Mouse (Mus musculus) midbrain, embryonic 12.5 days (tissue): ENCODE measurements at regions not wholly inside any gene's neighbourhood (a gene's known extent, or its start where the extent isn't known, plus 50 kb on each side); places are given as distances from the start of the nearest gene placed in this dataset.

Source experiments
- ATAC-seq: fragments of 200-750 bp; cut with Nextera tagmentation; 2 replicates; pipeline ENCODE4 v1.8.0; 2017; ENCODE audit warnings: low read depth, moderate TSS enrichment, moderate library complexity; ENCODE audit not compliant: low FRiP score
- H3K27ac ChIP-seq: fragments of 300-500 bp; sonication (generic); replicated peaks from 2 replicates; pipeline ENCODE4 v1.5.1; 2016; ENCODE audit warnings: mild to moderate bottlenecking
- H3K27me3 ChIP-seq: fragments of 300-500 bp; sonication (generic); 2 replicates; pipeline ENCODE4 v1.6.1; 2016; ENCODE audit warnings: mild to moderate bottlenecking
- H3K36me3 ChIP-seq: fragments of 300-500 bp; sonication (generic); 2 replicates; pipeline ENCODE4 v1.6.1; 2016
- H3K4me1 ChIP-seq: fragments of 300-500 bp; sonication (generic); 2 replicates; pipeline ENCODE4 v1.6.1; 2016
- H3K4me2 ChIP-seq: fragments of 300-500 bp; sonication (generic); replicated peaks from 2 replicates; pipeline ENCODE4 v1.6.1; 2016; ENCODE audit warnings: mild to moderate bottlenecking, moderate library complexity
- H3K4me3 ChIP-seq: fragments of 300-500 bp; sonication (generic); 2 replicates; pipeline ENCODE4 v1.5.1; 2016; ENCODE audit warnings: mild to moderate bottlenecking
- H3K9ac ChIP-seq: fragments of 300-500 bp; sonication (generic); replicated peaks from 2 replicates; pipeline ENCODE4 v1.6.1; 2016; ENCODE audit warnings: mild to moderate bottlenecking, moderate library complexity
- H3K9me3 ChIP-seq: fragments of 300-500 bp; sonication (generic); 2 replicates; pipeline ENCODE4 v1.6.1; 2016; ENCODE audit warnings: mild to moderate bottlenecking
- WGBS: fragments of 180-500 bp; shearing (Covaris S2); methylation state at CpG from one replicate; pipeline ENCODE4 v1.1.7; 2016; 5-methylcytosine and 5-hydroxymethylcytosine counted together

DNA sequence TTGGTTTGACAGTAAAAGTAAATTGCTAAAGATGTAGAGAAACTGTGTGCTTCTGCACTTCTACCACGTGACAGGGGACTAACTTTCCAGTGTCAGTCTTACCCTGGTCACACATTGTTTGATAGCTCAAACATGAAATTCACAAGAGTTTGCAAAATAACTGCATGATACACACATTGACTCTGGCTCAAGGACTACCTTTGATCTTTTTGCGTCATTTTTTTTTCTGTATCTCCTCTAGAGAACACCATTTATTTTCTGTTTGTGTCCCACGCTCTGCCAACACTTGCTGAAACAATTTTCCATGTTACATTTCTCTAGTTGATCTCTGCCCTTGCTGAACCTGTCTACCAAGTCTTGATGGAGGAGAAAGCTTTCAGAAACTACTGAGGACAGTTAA, 86.0 kb upstream of the Kynu start:
- Histone ChIP-seq H3K4me3 (no peak overlapping the region), H3K9me3 (no peaks in the 10 kb centered on the region), H3K36me3 (no peaks in the 10 kb centered on the region), H3K27me3 (no peaks in the 10 kb centered on the region), H3K27ac (no peak overlapping the region), H3K4me2 (no peak overlapping the region), H3K4me1 (no peaks in the 10 kb centered on the region), H3K9ac (no peak overlapping the region)
- 84% methylated on average over 3 of the region's 3 CpGs for WGBS
- no peak for ATAC-seq

DNA sequence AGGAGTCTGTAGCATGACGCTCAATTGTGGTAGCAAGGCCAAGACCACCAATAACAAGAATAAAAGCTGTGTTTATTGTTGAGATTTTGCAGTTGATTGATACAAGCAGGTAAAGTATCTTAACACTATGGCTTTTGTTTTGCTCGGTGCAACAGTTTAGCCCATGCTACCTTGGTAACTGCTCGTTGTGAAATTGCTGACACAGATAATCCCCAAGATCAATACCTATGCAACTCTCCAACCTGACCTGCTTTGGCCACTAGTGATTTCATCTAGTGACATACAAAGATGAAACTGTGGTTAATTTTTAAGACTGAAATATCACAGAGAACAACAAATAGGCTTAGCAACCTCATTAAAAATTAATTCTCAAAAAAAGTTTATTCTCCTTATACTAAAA, 85.2 kb upstream of the Kynu start:
- Histone ChIP-seq H3K27ac (no peak overlapping the region), H3K9ac (no peak overlapping the region), H3K9me3 (no peaks in the 10 kb centered on the region), H3K27me3 (no peaks in the 10 kb centered on the region), H3K4me1 (no peaks in the 10 kb centered on the region), H3K4me3 (no peak overlapping the region), H3K4me2 (no peak overlapping the region), H3K36me3 (no peaks in the 10 kb centered on the region)
- ATAC-seq, result no peak
- 86% methylated on average over 3 of the region's 3 CpGs for WGBS

DNA sequence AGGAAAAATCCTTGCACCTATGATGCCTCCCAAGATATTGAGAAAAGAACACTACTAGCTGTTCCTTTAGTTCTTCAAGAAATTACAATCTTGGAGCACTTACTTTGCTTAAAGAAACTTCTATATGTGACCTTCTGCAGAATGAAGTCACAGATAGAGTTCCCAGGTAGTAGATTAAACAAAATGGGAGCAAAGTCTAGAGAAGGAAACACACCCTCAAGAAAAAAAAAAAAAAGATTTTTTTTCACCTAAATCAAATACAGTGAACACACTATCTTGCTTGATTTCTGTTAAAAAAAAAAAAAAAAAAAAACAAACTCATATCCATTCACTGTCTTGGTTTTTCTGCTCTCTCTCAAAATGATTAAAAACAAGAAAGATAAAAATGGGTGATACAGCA, 76.6 kb upstream of the Kynu start:
- no peak for ATAC-seq
- no peak overlapping the region for H3K4me3 ChIP-seq
- H3K9me3 ChIP-seq, result no peaks in the 10 kb centered on the region
- H3K9ac ChIP-seq, result no peak overlapping the region
- H3K27ac ChIP-seq, result no peak overlapping the region
- no peaks in the 10 kb centered on the region for H3K36me3 ChIP-seq
- H3K4me1 ChIP-seq, result no peaks in the 10 kb centered on the region
- no peaks in the 10 kb centered on the region for H3K27me3 ChIP-seq
- H3K4me2 ChIP-seq, result no peak overlapping the region

DNA sequence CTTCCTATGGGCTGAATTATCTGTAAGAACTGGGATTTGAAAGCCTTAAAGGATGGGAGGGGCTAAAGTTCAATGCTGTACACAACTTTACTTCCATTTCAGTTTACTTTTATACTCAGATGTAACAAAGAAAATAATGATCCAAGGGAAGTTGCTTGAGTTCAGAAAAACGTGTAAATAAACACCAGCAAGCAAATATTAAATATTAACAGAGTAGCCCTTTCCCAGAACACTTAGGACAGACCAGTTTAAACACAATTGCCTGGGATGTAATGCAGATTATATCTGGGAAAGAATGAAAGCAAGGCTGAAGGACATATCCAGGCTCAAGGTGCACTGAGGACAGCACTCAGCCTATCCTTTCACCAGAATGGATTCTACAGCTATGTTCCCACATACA, 75.3 kb upstream of the Kynu start:
- H3K27ac ChIP-seq, result no peak overlapping the region
- no peaks in the 10 kb centered on the region for H3K9me3 ChIP-seq
- no peak for ATAC-seq
- H3K4me1 ChIP-seq, result no peaks in the 10 kb centered on the region
- H3K4me3 ChIP-seq, result no peak overlapping the region
- H3K9ac ChIP-seq, result no peak overlapping the region
- WGBS, result 31% methylated on average over 1 of the region's 1 CpGs
- H3K27me3 ChIP-seq, result no peaks in the 10 kb centered on the region
- no peak overlapping the region for H3K4me2 ChIP-seq
- no peaks in the 10 kb centered on the region for H3K36me3 ChIP-seq
